Mouse (Mus musculus): ENCODE data around the gene Hspa1a. TPM values are rescaled to one million over a fixed set of nuclear protein-coding genes. Genes with fewer than 3 reads are reported as not detected.
"Not testable (repeated sequence)": the region's sequence is repeated elsewhere in the genome, so short reads cannot be mapped to it uniquely, and the experiment has no call there.

Hspa1a gene
- polyA plus RNA-seq, 1 experiment = 12.9 TPM

- WGBS = 68% methylated on average over 6 of the region's 6 CpGs
- no peak for DNase-seq
- no peak overlapping the region for H3K4me3 ChIP-seq (replicated peaks; ENCODE audit: extremely low read depth, low read depth, low read length)
- TF ChIP-seq POLR2A (IDR thresholded peaks at IDR 0.05; ENCODE audit: borderline replicate concordance, extremely low read depth, low read depth, low read length) (no peak), CTCF (IDR thresholded peaks at IDR 0.05; ENCODE audit: insufficient read depth, low read length) (no peak)
- no peaks in the 10 kb centered on the region; the same call in 1 of the 2 replicates for H3K4me1 ChIP-seq (ENCODE audit: control insufficient read depth, insufficient read depth, low read length)
Measured at GRCm38 (mm10) chr17:35013221-35013620, 41.3 kb upstream of the Hspa1a start.

GRCm38 (mm10) chr17:35012430-35012829, 40.5 kb upstream of the Hspa1a start:
- DNase-seq = no peak
- H3K4me1 ChIP-seq (ENCODE audit: control insufficient read depth, insufficient read depth, low read length) = no peaks in the 10 kb centered on the region; the same call in 1 of the 2 replicates
- H3K4me3 ChIP-seq (replicated peaks; ENCODE audit: extremely low read depth, low read depth, low read length) = no peak overlapping the region
- TF ChIP-seq POLR2A (IDR thresholded peaks at IDR 0.05; ENCODE audit: borderline replicate concordance, extremely low read depth, low read depth, low read length) = no peak
- no peak for TF ChIP-seq CTCF (IDR thresholded peaks at IDR 0.05; ENCODE audit: insufficient read depth, low read length)
- WGBS = 84% methylated on average over 13 of the region's 13 CpGs

GRCm38 (mm10) chr17:35011440-35011839, 39.5 kb upstream of the Hspa1a start:
- H3K4me3 ChIP-seq (replicated peaks; ENCODE audit: extremely low read depth, low read depth, low read length) = no peak overlapping the region
- WGBS = 95% methylated on average over 8 of the region's 8 CpGs
- H3K4me1 ChIP-seq (ENCODE audit: control insufficient read depth, insufficient read depth, low read length) = no peaks in the 10 kb centered on the region; the same call in 1 of the 2 replicates
- no peak for TF ChIP-seq CTCF (IDR thresholded peaks at IDR 0.05; ENCODE audit: insufficient read depth, low read length)
- TF ChIP-seq POLR2A (IDR thresholded peaks at IDR 0.05; ENCODE audit: borderline replicate concordance, extremely low read depth, low read depth, low read length) = no peak
- DNase-seq = no peak

- no peak for DNase-seq
- 89% methylated on average over 7 of the region's 7 CpGs for WGBS
- no peak for TF ChIP-seq POLR2A (IDR thresholded peaks at IDR 0.05; ENCODE audit: borderline replicate concordance, extremely low read depth, low read depth, low read length)
- no peak for TF ChIP-seq CTCF (IDR thresholded peaks at IDR 0.05; ENCODE audit: insufficient read depth, low read length)
- no peak overlapping the region for H3K4me3 ChIP-seq (replicated peaks; ENCODE audit: extremely low read depth, low read depth, low read length)
- no peaks in the 10 kb centered on the region for H3K4me1 ChIP-seq (ENCODE audit: control insufficient read depth, insufficient read depth, low read length)
Measured at GRCm38 (mm10) chr17:35009586-35009985, 37.6 kb upstream of the Hspa1a start.

- DNase-seq = no peak
- 90% methylated on average over 7 of the region's 7 CpGs for WGBS
- Histone ChIP-seq H3K4me1 (ENCODE audit: control insufficient read depth, insufficient read depth, low read length) (peaks cover 4% of the 10 kb centered on the region), H3K4me3 (replicated peaks; ENCODE audit: extremely low read depth, low read depth, low read length) (no peak overlapping the region)
- TF ChIP-seq CTCF (IDR thresholded peaks at IDR 0.05; ENCODE audit: insufficient read depth, low read length) = no peak
Measured at GRCm38 (mm10) chr17:35007387-35007991, 35.5 kb upstream of the Hspa1a start.

- H3K4me3 ChIP-seq (replicated peaks; ENCODE audit: extremely low read depth, low read depth, low read length); DNase-seq; H3K4me1 ChIP-seq (ENCODE audit: control insufficient read depth, insufficient read depth, low read length): not testable (repeated sequence)
- 98% methylated on average over 5 of the region's 5 CpGs for WGBS
Measured at GRCm38 (mm10) chr17:35005902-35006301, 33.9 kb upstream of the Hspa1a start.

- H3K4me1 ChIP-seq (ENCODE audit: control insufficient read depth, insufficient read depth, low read length) = peaks cover 8% of the 10 kb centered on the region
- WGBS = 95% methylated on average over 10 of the region's 10 CpGs
- no peak for DNase-seq
- TF ChIP-seq CTCF (IDR thresholded peaks at IDR 0.05; ENCODE audit: insufficient read depth, low read length) (no peak), POLR2A (IDR thresholded peaks at IDR 0.05; ENCODE audit: borderline replicate concordance, extremely low read depth, low read depth, low read length) (no peak)
- no peak overlapping the region for H3K4me3 ChIP-seq (replicated peaks; ENCODE audit: extremely low read depth, low read depth, low read length)
Measured at GRCm38 (mm10) chr17:35005158-35005557, 33.2 kb upstream of the Hspa1a start.

- DNase-seq = no peak
- no peak for TF ChIP-seq POLR2A (IDR thresholded peaks at IDR 0.05; ENCODE audit: borderline replicate concordance, extremely low read depth, low read depth, low read length)
- TF ChIP-seq CTCF (IDR thresholded peaks at IDR 0.05; ENCODE audit: insufficient read depth, low read length) = no peak
- WGBS = 95% methylated on average over 17 of the region's 17 CpGs
- Histone ChIP-seq H3K4me3 (replicated peaks; ENCODE audit: extremely low read depth, low read depth, low read length) (no peak overlapping the region), H3K4me1 (ENCODE audit: control insufficient read depth, insufficient read depth, low read length) (peaks cover 8% of the 10 kb centered on the region)
Measured at GRCm38 (mm10) chr17:35004075-35004717, 32.2 kb upstream of the Hspa1a start.

- Histone ChIP-seq H3K4me3 (replicated peaks; ENCODE audit: extremely low read depth, low read depth, low read length) (no peak overlapping the region), H3K4me1 (ENCODE audit: control insufficient read depth, insufficient read depth, low read length) (peaks cover 8% of the 10 kb centered on the region)
- 52% methylated on average over 9 of the region's 9 CpGs for WGBS
- DNase-seq = no peak
- TF ChIP-seq CTCF (IDR thresholded peaks at IDR 0.05; ENCODE audit: insufficient read depth, low read length) = no peak
- TF ChIP-seq POLR2A (IDR thresholded peaks at IDR 0.05; ENCODE audit: borderline replicate concordance, extremely low read depth, low read depth, low read length) = no peak
Measured at GRCm38 (mm10) chr17:35003022-35003838, 31.3 kb upstream of the Hspa1a start.
